Mouse (Mus musculus) thymus, postnatal 25 days (tissue): Measurements from ENCODE around the gene Cd151.

Experiments
- DNase-seq: peaks from one replicate; pipeline ENCODE4 v3.0.0; 2022

Gene Cd151

DNA sequence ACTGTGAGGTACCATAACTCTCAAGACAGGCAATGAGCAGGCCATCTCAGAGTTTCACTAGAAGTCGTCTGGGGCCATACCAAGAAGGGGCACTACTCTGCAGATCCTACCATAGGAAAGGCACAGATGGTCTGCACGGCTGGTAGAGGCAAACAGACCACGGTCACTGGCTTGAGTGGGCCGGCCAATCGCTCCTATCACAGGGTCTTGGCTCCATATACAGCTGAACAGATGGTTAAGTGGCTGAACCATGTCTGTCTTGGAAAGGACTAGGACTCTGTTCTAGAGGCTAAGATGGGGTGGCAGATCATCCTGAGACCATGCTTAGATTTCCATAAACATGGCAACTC, 35.3 kb downstream of the Cd151 start:
- DNase-seq, result no peak

DNA sequence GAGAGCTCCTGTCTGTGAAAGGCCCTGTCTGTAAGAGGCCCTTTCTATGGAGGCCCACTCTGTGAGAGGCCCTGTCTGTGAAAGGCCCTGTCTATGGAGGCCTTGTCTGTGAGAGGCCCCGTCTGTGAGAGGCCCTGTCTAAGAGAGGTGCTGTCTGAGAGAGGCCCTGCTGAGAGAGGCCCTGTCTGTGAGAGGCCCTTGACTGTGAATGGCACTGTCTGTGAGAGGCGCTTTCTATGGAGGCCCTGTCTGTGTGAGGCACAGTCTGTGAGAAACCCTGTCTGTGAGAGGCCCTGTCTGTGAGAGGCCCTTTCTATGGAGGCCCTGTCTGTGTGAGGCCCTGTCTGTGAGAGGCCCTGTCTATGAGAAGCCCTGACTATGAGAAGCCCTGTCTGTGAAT, 39.1 kb downstream of the Cd151 start:
- DNase-seq, result no peak

DNA sequence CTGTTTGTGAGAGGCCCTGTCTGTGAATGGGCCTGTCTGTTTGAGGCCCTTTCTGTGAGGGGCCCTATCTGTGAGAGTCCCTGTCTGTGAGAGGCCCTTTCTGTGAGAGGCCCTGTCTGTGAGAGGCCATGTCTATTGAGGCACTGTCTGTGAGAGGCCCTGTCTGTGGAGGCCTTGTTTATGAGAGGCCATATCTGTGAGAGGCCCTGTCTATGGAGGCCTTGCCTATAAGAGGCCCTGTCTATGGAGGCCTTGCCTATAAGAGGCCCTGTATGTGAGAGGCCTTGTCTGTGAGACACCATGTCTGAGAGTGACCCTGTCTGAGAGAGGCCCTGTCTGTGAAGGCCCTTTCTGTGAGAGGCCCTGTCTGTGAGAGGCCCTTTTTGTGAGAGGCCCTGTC, 41.0 kb downstream of the Cd151 start:
- no peak for DNase-seq

DNA sequence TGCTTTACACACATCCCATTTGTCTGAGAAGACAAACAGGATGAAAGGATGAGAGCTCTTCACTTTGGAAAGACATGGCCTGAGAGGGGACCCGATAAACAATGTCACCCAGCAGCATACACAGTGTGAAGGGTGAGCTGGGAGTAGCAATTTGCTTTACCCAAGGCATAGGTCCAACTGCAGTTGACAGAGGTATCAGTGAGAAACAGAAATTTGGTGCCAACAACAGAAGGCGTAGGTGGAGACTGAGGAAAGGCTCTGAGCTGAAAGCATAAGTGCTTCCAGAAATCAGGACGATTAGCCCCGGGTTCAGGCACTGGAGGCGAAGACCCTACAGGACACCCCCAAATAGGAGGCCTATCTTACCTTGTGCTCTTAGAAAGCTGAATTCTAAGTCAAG, 43.0 kb downstream of the Cd151 start:
- DNase-seq, result no peak

DNA sequence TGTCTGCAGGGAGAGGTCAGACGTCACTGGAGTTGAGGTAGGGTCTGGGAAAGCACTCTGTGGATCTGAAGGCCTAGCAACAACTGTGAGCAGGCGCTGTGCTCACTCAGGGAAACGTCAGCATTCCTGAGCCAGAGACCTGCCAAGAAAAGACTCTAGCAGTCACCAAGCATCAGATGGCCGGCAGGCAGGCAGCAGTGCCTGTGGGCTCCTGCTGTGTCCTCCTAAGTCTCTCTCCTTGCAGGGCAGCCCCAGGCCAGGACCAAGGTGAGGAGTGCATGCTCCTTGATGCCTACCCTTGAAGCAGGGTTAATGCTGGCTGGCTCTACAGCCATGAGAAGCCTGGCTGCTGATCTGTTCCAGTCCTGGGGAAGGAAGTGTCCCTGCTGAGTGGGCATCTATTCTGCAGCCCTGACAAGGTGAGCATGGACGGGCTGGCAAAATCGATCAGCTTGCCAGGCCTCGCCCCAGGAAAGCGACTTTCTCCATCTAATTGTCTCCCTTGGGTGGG, 43.5 kb downstream of the Cd151 start:
- DNase-seq, result no peak

DNA sequence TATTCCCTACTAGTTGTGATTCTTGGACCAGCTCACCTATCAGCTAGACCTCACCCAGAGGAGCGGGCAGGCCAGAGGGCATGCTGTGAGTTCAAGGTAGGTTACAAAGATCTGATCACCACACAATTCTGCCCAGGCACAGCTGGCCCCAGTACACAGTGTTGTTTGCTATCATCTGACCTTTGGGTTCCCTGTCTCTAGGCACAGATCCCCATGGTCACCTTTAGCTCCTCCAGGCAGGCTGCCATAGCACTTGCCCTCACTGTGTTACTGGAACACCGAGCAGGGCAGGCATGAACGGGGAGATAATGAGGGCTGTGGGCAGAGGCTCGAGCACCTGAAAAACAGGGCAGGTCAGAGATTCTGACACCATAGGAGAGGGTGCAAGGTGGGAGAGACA, 50.4 kb downstream of the Cd151 start:
- no peak for DNase-seq

DNA sequence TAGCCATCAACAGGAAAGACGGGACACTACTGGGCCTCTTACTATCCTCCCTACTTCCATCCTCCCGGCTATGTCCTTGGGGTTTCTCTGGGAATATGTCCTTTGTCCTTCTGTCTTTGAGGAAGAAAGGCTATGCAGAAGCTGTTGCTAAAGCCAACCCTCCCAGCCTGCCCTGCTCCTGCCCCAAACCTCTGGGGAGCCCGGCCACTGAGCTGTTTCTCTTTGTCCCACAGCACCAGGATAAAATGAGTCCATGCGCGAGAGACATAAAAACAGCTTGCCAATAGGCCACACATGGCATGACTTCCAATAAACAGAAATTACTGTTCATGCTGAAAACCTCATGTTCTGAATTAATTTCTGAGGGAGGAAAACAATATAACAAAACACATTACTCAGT, 51.1 kb downstream of the Cd151 start:
- DNase-seq, result no peak

DNA sequence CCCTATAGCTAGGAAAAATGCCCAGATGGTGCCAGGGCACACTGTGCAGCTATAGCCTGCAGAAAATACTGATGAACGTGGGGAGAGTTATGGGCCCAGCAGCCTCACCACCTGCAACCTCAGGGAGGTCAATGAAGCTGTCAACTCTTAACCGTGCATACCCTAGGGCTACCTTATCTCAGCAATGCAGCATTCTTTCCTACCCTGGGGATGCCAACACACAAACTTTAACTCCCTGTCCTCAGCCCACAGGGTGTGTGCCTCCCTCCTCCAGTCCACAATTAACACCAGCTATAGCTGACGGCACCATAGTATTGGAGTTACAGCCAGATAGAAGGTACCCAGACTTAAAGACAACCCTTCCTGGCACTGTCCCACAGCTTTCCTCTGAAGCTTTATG, 51.7 kb downstream of the Cd151 start:
- DNase-seq, result no peak

DNA sequence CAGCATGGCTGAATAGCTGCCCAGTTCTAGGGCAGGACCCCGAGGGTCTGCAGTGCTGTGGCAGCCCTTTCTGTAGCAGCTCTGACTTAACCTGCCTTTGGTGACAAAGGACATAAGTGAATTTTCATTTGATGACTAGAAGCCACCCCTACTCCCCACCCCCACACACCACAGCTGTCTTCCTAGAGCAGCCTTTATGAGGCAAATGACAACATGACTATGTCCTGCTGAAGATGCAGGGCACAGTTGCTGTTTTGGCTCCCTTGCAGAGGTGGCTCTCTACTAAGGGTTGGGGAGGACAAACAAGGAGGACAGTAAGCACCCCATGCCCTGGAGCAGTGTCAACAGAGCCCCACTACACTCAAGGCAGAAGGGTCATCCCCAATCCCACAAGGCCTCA, 52.6 kb downstream of the Cd151 start:
- no peak for DNase-seq
